Mouse (Mus musculus) embryonic facial prominence, embryonic 14.5 days (tissue): ENCODE results near the gene Hectd1. TPM values are rescaled to one million over a fixed set of nuclear protein-coding genes. Genes with fewer than 3 reads are reported as not detected.

Experiments used
- ATAC-seq: fragments of 200-750 bp; cut with Nextera tagmentation; 2 replicates; pipeline ENCODE4 v1.8.0; 2017; ENCODE audit warnings: low read depth, moderate number of reproducible peaks, moderate TSS enrichment
- DNase-seq: peaks from one replicate; pipeline ENCODE4 v3.0.0-alpha.2; 2015; ENCODE audit warnings: low spot score
- H3K27ac ChIP-seq: fragments of 300-500 bp; sonication (generic); replicated peaks from 2 replicates; pipeline ENCODE4 v1.5.1; 2014; ENCODE audit warnings: low read depth, mild to moderate bottlenecking, low read length, moderate library complexity
- H3K27me3 ChIP-seq: fragments of 300-500 bp; sonication (generic); replicated peaks from 2 replicates; pipeline ENCODE4 v1.6.1; 2014; ENCODE audit warnings: low read length; ENCODE audit not compliant: control insufficient read depth, insufficient read depth
- H3K36me3 ChIP-seq: fragments of 300-500 bp; sonication (generic); 2 replicates; pipeline ENCODE4 v1.6.1; 2014; ENCODE audit warnings: low read length, mixed read lengths; ENCODE audit not compliant: control insufficient read depth, insufficient read depth
- H3K4me1 ChIP-seq: fragments of 300-500 bp; sonication (generic); 2 replicates; pipeline ENCODE4 v1.6.1; 2014; ENCODE audit warnings: antibody characterized with exemption, low read length; ENCODE audit not compliant: control insufficient read depth, insufficient read depth
- H3K4me2 ChIP-seq: fragments of 300-500 bp; sonication (generic); 2 replicates; pipeline ENCODE4 v1.6.1; 2014; ENCODE audit warnings: low read depth, mild to moderate bottlenecking, low read length, moderate library complexity, mixed read lengths
- H3K4me3 ChIP-seq: fragments of 300-500 bp; sonication (generic); 2 replicates; pipeline ENCODE4 v1.5.1; 2014; ENCODE audit warnings: low read depth, mild to moderate bottlenecking, low read length
- H3K9ac ChIP-seq: fragments of 300-500 bp; sonication (generic); 2 replicates; pipeline ENCODE4 v1.6.1; 2014; ENCODE audit warnings: low read depth, mild to moderate bottlenecking, low read length, moderate library complexity, mixed read lengths
- H3K9me3 ChIP-seq: fragments of 300-500 bp; sonication (generic); 2 replicates; pipeline ENCODE4 v1.6.1; 2016; ENCODE audit warnings: low read length; ENCODE audit not compliant: control insufficient read depth
- WGBS: fragments of 180-500 bp; shearing (Covaris S2); extraction: QIAGEN DNeasy Blood & Tissue Kit; methylation state at CpG from one replicate; pipeline ENCODE4 v1.1.7; 2014; 5-methylcytosine and 5-hydroxymethylcytosine counted together
- polyA plus RNA-seq: library from polyadenylated mRNA; unstranded; fragments of >200 nt; fragmentation: Nextera tagmentation; extraction: Ambion mirVana; gene quantifications from 2 replicates; pipeline ENCODE4 v1.2.1, GENCODE M21; 2014

Gene Hectd1
- polyA plus RNA-seq, 1 experiment from 2014 or later, result 40.4 TPM

DNA sequence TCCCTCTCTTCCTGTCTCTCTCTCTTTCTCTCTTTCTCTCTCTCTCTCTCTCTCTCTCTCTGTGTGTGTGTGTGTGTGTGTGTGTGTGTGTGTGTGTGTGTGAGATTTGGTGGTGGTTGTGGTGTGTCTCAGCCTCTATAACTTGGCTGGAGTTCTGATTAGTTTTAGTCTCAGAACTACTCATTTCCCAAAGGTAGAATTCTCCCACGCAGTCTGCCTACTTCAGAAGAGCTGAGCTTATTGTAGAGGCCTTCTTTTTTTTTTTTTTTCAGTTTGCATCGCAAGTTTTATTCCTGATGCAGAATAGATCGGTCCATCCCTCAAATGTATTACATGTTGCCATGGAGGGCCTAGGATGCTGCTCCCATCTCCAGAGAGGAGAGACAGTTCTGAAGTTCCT is 119.6 kb downstream of the Hectd1 start:
- no peak overlapping the region for H3K9ac ChIP-seq
- DNase-seq (no peak), ATAC-seq (no peak)
- H3K4me3 ChIP-seq, result no peak overlapping the region
- no peaks in the 10 kb centered on the region for H3K9me3 ChIP-seq
- H3K36me3 ChIP-seq, result no peaks in the 10 kb centered on the region; the same call in 1 of the 2 replicates
- no peaks in the 10 kb centered on the region for H3K4me1 ChIP-seq
- H3K4me2 ChIP-seq, result no peak overlapping the region
- 68% methylated on average over 3 of the region's 3 CpGs for WGBS
- no peak overlapping the region for H3K27ac ChIP-seq
- no peaks in the 10 kb centered on the region for H3K27me3 ChIP-seq

- H3K9ac ChIP-seq, result no peak overlapping the region
- WGBS, result 69% methylated on average over 14 of the region's 14 CpGs
- H3K9me3 ChIP-seq, result no peaks in the 10 kb centered on the region
- H3K27me3 ChIP-seq, result no peaks in the 10 kb centered on the region
- DNase-seq (peak; percentile 34), ATAC-seq (peak; percentile 43; the same call in 1 of the 2 replicates)
- no peak overlapping the region for H3K4me3 ChIP-seq
- no peaks in the 10 kb centered on the region for H3K4me1 ChIP-seq
- H3K36me3 ChIP-seq, result no peaks in the 10 kb centered on the region; the same call in 1 of the 2 replicates
- H3K4me2 ChIP-seq, result no peak overlapping the region
- no peak overlapping the region; the same call in 1 of the 2 replicates for H3K27ac ChIP-seq
These were observed 120.2 kb downstream of the Hectd1 start for GRCm38 (mm10) chr12:51708941-51709686.

- ATAC-seq, result no peak
- Histone ChIP-seq H3K36me3 (no peaks in the 10 kb centered on the region; the same call in 1 of the 2 replicates), H3K27ac (no peak overlapping the region), H3K4me1 (no peaks in the 10 kb centered on the region), H3K4me2 (no peak overlapping the region), H3K4me3 (no peak overlapping the region), H3K9ac (no peak overlapping the region), H3K9me3 (0 out of 2 replicates have a peak, but pooled peaks cover 3% of the 10 kb centered on the region), H3K27me3 (no peaks in the 10 kb centered on the region)
- 78% methylated on average over 5 of the region's 5 CpGs for WGBS
- DNase-seq, result no peak
These were observed 122.6 kb downstream of the Hectd1 start for GRCm38 (mm10) chr12:51706673-51707235.

GRCm38 (mm10) chr12:51705778-51706177 is 123.6 kb downstream of the Hectd1 start:
- DNase-seq (no peak), ATAC-seq (no peak)
- H3K4me1 ChIP-seq, result no peaks in the 10 kb centered on the region
- 78% methylated on average over 12 of the region's 12 CpGs for WGBS
- no peaks in the 10 kb centered on the region; the same call in 1 of the 2 replicates for H3K36me3 ChIP-seq
- 0 out of 2 replicates have a peak, but pooled peaks cover 5% of the 10 kb centered on the region for H3K9me3 ChIP-seq
- no peak overlapping the region for H3K27ac ChIP-seq
- no peak overlapping the region for H3K4me2 ChIP-seq
- no peaks in the 10 kb centered on the region for H3K27me3 ChIP-seq
- H3K4me3 ChIP-seq, result no peak overlapping the region
- no peak overlapping the region for H3K9ac ChIP-seq

DNA sequence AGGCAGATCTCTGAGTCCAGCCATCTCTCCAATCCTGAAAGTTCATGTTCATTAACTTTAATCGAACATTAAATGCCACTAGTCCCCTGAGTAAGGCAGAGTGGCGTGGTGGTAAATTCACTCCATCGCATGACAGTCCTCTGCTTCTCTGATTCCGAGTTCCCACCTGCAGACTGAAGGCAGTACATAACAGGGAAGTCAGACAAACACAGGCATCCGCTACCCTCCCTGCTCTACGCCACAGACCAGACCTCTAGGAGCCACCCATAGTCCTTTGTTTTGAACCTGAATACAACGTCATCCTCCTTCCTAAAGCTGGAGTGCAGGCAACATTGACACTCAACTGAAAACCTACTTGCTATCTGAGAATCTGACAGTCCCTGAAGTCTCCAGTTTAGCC is 124.8 kb downstream of the Hectd1 start:
- Histone ChIP-seq H3K36me3 (no peaks in the 10 kb centered on the region; the same call in 1 of the 2 replicates), H3K4me3 (no peak overlapping the region), H3K9me3 (0 out of 2 replicates have a peak, but pooled peaks cover 5% of the 10 kb centered on the region), H3K9ac (no peak overlapping the region), H3K4me2 (no peak overlapping the region), H3K27ac (no peak overlapping the region), H3K27me3 (no peaks in the 10 kb centered on the region), H3K4me1 (no peaks in the 10 kb centered on the region)
- WGBS, result 69% methylated on average over 7 of the region's 7 CpGs
- DNase-seq (no peak), ATAC-seq (no peak)

DNA sequence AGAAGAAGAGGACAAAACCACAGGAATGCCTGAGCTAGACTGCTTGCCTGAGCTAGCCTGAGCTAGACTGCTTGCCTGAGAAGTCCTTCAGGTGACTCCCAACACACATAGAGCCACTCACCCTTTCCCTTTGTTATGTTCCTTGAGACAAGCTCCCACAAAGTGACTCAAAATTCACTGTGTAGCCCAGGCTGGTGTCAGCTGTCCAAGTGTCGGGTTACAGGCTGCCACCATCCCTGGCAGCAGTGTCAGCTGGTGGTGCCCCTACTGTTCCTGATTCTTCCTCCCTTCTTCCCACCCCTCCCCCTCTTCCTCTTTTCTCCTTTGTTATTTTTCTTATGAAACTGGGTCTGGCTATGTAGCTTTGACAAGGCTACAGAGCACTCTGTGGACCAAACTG is 125.5 kb downstream of the Hectd1 start:
- Histone ChIP-seq H3K27me3 (no peaks in the 10 kb centered on the region), H3K9me3 (0 out of 2 replicates have a peak, but pooled peaks cover 5% of the 10 kb centered on the region), H3K9ac (no peak overlapping the region), H3K27ac (no peak overlapping the region), H3K4me3 (no peak overlapping the region), H3K36me3 (no peaks in the 10 kb centered on the region; the same call in 1 of the 2 replicates), H3K4me1 (no peaks in the 10 kb centered on the region), H3K4me2 (no peak overlapping the region)
- ATAC-seq (peak; percentile 79), DNase-seq (peak; percentile 70)
- 16% methylated on average over 1 of the region's 1 CpGs for WGBS

GRCm38 (mm10) chr12:51701723-51702122 is 127.6 kb downstream of the Hectd1 start:
- Histone ChIP-seq H3K36me3 (no peaks in the 10 kb centered on the region; the same call in 1 of the 2 replicates), H3K4me2 (no peak overlapping the region), H3K4me3 (no peak overlapping the region), H3K9me3 (0 out of 2 replicates have a peak, but pooled peaks cover 5% of the 10 kb centered on the region), H3K9ac (no peak overlapping the region), H3K4me1 (no peaks in the 10 kb centered on the region), H3K27ac (no peak overlapping the region), H3K27me3 (no peaks in the 10 kb centered on the region)
- ATAC-seq (no peak), DNase-seq (no peak)

GRCm38 (mm10) chr12:51699623-51700393 is 129.5 kb downstream of the Hectd1 start:
- no peaks in the 10 kb centered on the region for H3K4me1 ChIP-seq
- H3K36me3 ChIP-seq, result no peaks in the 10 kb centered on the region
- ATAC-seq (peak; percentile 50), DNase-seq (no peak)
- H3K9ac ChIP-seq, result no peak overlapping the region
- no peaks in the 10 kb centered on the region for H3K27me3 ChIP-seq
- 53% methylated on average over 8 of the region's 8 CpGs for WGBS
- no peak overlapping the region for H3K27ac ChIP-seq
- H3K9me3 ChIP-seq, result 0 out of 2 replicates have a peak, but pooled peaks cover 5% of the 10 kb centered on the region
- H3K4me3 ChIP-seq, result no peak overlapping the region
- no peak overlapping the region for H3K4me2 ChIP-seq
